Mouse (Mus musculus) lung, postnatal 10 days (tissue): ENCODE measurements around the gene Trpm5.
A peak's percentile ranks its signal among the peaks of the same experiment; 100 is the strongest.

Source experiments
- DNase-seq: peaks from one replicate; pipeline ENCODE4 v3.0.0; 2021

Gene Trpm5

DNA sequence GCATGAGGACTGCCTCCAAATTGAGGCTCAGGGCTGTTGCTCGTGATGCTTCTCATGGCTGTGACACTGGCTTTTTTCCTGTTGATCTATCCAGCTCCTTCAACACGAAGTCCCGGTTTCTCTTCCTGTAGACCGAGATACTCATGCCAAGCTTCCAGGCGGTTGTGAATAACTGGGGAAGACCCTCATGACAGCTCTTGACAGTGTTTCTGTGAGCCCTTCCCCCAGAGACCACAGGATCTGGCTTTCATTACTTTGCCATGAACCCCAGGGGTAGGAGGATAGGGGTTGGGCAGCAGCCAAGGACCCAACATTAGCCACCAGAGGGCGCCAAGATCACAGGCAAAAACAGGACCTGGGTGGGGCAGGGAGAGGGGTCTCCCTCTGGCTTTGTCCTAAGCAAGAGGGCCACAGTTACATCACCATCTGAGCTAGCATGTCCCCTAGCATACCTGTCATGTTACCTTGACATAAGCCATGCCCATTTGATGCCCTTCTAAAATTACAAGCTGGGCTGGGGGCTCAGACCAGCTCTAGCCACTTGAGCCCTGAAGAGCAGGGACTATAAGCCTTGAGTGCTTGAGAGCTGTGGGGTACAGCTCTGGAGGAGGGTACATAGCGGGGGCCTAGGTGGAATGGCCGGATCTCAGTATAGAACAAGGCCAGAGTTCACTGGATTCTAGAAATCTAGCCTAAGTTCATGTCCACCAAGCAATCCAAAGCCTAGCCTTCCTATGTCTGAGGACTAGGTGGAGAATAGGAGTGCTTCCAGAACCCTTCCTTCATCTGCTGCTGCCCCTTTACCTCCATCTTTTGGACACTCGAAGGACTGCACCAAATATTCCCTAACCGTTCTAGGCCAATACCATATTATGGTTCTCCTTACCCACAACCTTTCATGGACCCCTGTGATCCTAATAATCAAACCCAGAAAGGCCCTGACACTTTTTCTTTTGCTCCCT, at the start of gene Trpm5:
Trpm5 (minus strand) TSS at position 51 of the 962 bp plus-strand sequence.
- DNase-seq, result peak; percentile 85

GRCm38 (mm10) chr7:143142680-143143079, 48.2 kb upstream of the Trpm5 start:
- DNase-seq, result no peak

DNA sequence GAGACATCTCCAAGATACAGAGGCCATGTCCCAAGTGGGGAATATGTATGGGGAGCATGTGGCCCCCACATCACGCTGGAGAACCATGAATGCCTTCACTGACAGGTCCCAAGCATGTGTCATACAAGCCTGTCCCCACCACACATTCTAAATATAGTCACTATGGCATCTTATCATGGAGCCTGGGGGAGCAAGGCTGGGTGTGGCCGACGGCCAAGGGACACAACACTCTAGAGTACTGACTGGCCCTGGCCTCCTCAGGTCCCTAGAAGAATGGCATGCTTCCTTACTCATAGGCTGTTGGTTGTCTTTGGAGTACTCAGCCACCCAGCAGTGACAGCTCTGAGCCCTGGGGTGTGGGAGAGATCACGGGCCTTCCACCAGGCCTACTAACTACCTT, 45.5 kb upstream of the Trpm5 start:
- DNase-seq, result no peak

DNA sequence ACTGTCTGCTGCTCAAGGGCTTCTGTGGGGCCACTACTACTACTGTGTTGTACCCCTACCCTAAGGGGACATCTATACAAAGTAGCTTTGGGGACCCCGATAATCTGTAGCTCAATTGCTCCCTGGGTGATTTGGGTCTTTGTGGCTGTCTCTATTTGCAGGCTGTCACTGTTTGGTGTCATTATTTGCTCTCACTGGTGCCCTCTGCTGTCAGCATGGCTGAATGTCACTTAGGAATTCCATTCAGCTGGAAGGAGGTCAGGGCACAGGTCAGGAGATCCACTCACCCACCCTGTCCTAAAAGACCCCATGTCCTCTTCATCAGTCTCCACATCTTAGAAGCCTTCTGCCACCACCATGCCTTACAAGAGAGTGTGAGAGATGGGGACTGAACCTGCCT, 44.3 kb upstream of the Trpm5 start:
- peak; percentile 80 for DNase-seq

DNA sequence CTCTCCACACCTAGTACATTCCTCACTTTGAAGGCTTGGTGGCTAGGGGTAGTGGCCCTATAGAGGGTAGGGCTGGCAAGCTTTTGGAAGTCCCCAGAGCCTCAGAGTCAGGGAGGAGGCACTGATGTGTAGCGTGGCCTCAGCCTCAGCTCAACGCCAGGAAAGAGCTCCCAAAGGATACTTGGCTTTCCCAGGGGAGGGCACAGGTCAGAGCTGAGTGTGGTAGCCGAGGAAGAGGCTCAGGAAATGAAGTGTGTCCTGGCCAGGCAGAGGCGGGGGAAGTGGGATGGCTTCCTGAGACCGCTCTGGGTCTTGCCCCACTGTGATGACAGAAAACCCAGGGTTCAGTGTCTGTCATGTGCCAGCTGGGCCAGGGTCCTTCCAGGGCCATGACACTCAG, 42.1 kb upstream of the Trpm5 start:
- DNase-seq, result peak; percentile 45

- DNase-seq, result no peak
These were observed 41.7 kb upstream of the Trpm5 start for GRCm38 (mm10) chr7:143136125-143136524.

DNA sequence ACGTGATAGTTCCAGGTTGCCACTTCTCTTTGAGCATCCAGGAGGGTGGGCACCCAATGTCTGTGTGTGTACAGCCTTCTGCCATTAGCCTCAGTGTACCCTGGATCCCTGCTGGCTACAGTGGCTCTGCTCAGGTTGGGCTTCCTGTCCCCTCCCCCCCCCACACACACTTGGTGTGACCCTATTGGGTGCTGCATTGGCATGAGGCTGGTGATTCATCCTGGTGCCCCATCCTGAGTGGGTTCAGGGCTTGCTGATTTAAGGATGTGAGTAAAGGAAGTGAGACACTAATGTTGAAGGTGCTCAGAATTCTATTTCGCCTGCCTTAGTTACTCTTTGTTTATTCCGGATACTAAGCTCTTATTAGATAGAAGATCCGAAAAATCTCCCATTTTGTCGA, 38.4 kb upstream of the Trpm5 start:
- no peak for DNase-seq

- no peak for DNase-seq
These were observed 30.5 kb upstream of the Trpm5 start for GRCm38 (mm10) chr7:143124902-143125301.

GRCm38 (mm10) chr7:143123876-143124669, 29.6 kb upstream of the Trpm5 start:
- DNase-seq, result peak; percentile 56

- peak; percentile 29 for DNase-seq
These were observed 27.7 kb upstream of the Trpm5 start for GRCm38 (mm10) chr7:143122191-143122590.

GRCm38 (mm10) chr7:143119826-143120225, 25.4 kb upstream of the Trpm5 start:
- no peak for DNase-seq

- DNase-seq, result peak; percentile 49
These were observed 25.0 kb upstream of the Trpm5 start for GRCm38 (mm10) chr7:143119407-143119806.

- DNase-seq, result no peak
These were observed 22.1 kb upstream of the Trpm5 start for GRCm38 (mm10) chr7:143116521-143116920.

GRCm38 (mm10) chr7:143114773-143115172, 20.3 kb upstream of the Trpm5 start:
- DNase-seq, result no peak

- DNase-seq, result no peak
These were observed 18.0 kb upstream of the Trpm5 start for GRCm38 (mm10) chr7:143112395-143112794.

DNA sequence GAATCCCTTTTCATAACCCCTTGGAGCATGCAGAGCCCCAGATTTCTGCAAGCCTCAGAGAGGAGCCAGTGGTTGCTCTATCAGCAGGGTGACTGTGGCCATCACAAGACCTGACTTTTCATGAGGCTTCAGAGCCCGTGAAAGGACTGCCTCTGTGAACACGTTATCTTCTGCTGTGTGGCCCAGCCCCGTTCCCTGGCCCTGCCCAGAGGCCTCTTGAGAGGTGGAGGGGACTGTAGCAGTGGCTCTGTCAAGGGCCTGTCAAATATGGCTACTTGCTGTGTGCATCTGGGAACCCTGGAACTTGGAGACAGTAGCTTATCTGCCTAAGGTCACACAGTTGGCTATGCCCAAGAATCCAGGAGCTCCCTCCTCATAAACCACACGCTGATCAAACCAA, 17.3 kb upstream of the Trpm5 start:
- no peak for DNase-seq

DNA sequence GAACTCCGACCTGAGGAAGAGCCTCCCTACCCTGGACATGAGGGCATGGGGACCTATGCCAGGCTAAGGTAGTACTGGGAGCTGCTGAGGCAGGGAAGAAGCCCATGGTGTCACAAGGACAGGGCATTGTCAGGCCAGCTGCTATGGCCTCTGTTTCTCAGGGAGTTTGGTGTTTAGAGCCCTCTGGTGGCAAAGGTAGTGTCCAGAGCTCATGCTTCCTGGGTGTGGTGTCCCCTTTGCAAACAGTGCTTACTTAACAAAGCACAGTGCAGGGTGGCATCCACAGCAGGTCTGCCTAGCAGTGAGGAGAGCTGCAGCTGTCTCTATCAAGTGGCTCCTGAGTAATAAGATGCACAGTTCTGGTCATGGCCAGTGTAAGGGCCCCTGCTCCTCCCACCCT, 16.4 kb upstream of the Trpm5 start:
- DNase-seq, result peak; percentile 55

DNA sequence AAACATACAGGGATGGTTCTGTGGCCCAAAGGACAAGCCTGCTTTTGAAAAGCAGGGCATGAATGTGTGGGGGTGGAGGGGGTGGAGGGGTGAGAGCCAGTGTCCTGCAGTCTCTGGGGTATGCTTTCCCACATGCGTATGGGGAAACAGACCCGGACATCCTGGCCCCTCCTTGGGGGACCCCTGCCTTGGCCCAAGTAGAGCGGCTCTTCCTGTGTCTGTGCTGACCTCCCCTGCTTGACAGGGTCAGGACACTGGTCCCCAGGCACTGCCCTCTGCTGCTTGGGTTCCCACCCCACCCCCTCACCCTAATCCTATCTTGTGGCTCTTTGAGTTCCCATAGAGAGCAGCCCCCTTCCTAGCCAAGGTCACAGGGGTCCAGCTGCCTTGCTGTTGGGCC, 15.3 kb upstream of the Trpm5 start:
- DNase-seq, result no peak

DNA sequence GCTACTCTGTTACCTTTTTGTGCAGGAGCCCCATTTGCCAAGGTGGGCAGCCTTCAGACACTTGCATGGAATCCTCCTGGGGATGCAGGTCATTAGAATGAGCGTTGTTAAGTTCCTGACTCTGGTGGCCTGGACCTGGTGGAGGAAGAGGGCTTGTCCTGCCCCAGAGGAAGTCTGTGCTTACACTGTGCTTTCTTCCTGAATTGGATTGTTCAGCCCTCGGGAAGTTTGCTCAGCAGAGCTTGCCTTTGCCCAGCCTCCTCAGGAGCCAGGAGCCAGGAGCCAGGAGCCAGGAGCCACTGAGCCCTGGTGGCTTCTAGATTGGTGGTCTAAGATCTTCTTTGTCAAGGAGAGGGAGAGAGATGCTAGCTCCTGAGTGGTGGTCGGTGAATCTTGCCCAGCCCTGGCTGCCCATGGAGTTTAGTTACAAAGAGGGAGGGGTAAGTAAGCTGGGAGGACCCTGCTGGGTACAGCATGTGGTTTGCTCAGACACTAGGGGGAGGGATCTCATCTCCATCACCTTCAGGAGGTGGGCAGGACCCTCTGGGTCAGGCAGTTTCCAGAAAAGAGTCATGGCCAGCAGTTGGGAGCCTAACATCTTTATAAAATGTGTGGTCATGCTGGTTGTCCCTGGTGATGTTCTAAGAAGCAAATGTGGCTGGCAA, 14.7 kb upstream of the Trpm5 start:
- DNase-seq, result peak; percentile 62

DNA sequence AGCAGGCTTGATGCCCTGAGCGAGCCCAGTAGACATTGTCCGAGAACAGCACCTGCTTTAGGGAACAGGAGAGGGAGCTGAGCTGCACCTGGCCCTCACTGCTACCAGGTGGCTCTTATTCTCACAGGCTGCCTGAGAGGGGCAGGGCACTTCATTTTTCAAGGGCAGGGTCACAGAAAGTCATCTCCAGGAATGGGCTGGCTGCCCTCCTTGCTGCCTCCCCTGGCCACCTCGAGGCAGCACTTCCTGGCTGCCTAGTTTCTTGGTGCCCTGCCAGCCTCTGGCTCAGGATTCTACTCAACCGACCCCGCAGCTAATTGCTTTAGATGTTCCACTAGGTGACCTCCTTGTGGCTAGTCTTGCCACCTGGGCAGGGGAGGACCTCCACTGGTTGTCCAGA, 13.8 kb upstream of the Trpm5 start:
- DNase-seq, result peak; percentile 77

GRCm38 (mm10) chr7:143106672-143107465, 12.4 kb upstream of the Trpm5 start:
- peak; percentile 77 for DNase-seq

GRCm38 (mm10) chr7:143106062-143106461, 11.6 kb upstream of the Trpm5 start, which contains the start of gene Kcnq1:
Gene Kcnq1 (plus strand): TSS chr7:143106362.
- no peak for DNase-seq
